Mouse (Mus musculus) G1E (cell line): Measurements from ENCODE around the gene Ang.

Source experiments
- CTCF ChIP-seq: IDR thresholded peaks from 2 replicates; pipeline ENCODE4 v1.5.1; 2012; ENCODE audit warnings: low read depth, low read length, inconsistent platforms, mixed read lengths
- TAL1 ChIP-seq: conservative IDR thresholded peaks from 2 replicates; pipeline ENCODE4 v1.6.1; 2012; ENCODE audit warnings: low read depth, low read length, inconsistent platforms, mixed read lengths

GRCm38 (mm10) chr14:51131086-51131815, 40.3 kb downstream of the Ang start:
- TF ChIP-seq CTCF (no peak), TAL1 (no peak)
